Mouse (Mus musculus) thymus, postnatal 0 days (tissue): ENCODE data around the gene Uvrag. TPM values are rescaled to one million over a fixed set of nuclear protein-coding genes. Genes with fewer than 3 reads are reported as not detected.

Experiments used
- DNase-seq: peaks from one replicate; pipeline ENCODE4 v3.0.0-alpha.2; 2015; ENCODE audit warnings: low spot score
- polyA plus RNA-seq: library from polyadenylated mRNA; unstranded; fragments of >200 nt; fragmentation: Nextera tagmentation; extraction: Ambion mirVana; gene quantifications from 2 replicates; pipeline ENCODE4 v1.2.1, GENCODE M21; 2015

Gene Uvrag
- polyA plus RNA-seq, 1 experiment from 2014 or later, result 30.9 TPM

GRCm38 (mm10) chr7:98894768-98895167, 246.2 kb downstream of the Uvrag start:
- no peak for DNase-seq

DNA sequence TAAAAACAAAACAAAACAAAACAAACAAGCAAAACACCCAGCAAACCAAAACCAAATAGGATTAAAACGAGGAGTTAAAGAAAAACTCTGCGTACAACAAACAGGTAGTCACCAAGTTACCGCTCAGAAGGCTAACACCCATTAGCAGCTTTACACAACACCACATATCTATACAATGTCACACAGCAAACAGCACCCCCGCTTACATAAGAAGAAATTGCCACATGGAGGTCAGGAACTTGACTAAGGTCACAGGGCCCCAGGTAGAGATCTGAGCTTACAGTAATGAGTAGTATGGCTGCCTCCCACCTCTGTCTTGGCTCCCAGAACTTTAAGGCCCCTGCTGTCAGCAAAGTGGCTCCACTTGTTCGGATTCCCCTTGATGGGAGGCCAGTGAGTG, 246.6 kb downstream of the Uvrag start:
- no peak for DNase-seq

GRCm38 (mm10) chr7:98893144-98893543, 247.8 kb downstream of the Uvrag start:
- no peak for DNase-seq

DNA sequence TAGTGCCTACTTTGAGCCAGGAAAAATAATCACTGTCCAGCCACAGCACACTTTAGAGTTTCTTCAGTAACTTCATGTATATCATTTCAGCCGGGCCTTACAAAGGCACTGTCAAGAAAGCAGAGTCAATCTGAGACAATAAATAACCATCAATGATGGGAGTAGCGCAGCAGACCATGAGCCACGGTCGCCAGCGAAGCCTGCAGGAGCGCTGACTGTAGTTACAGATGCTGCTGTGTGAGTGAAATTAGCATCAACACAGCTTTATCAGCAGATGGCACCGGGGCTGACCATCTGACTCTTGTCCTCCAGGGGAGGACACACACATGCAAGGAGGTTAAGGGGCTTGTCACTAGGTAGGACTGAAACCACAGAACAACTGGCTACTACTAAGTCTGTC, 251.7 kb downstream of the Uvrag start:
- no peak for DNase-seq

- no peak for DNase-seq
Measured at GRCm38 (mm10) chr7:98888810-98889209, 252.1 kb downstream of the Uvrag start.

GRCm38 (mm10) chr7:98887811-98888261, 253.1 kb downstream of the Uvrag start:
- DNase-seq, result no peak

DNA sequence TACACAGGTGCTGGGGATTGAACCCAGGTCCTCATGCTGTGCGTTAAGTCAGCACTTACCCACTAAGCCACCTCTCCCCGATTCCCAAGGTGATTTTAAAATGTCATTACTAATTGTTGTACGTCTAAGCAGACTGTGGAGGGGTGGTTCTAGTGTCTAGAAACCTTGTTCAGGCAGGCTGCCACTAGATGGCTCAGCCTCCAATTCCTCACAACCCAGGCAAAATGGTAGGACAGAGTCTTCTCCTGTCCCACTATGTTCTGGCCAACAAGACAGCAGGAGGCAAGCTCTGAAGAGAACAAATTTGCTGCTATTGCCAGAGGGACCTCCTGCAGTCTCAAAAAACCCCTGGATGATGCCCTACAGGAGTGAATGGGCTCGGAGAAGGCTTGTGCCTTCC, 259.1 kb downstream of the Uvrag start:
- DNase-seq, result no peak

- DNase-seq, result no peak
Measured at GRCm38 (mm10) chr7:98879176-98879575, 261.8 kb downstream of the Uvrag start.

- no peak for DNase-seq
Measured at GRCm38 (mm10) chr7:98876119-98876518, 264.8 kb downstream of the Uvrag start.

- DNase-seq, result no peak
Measured at GRCm38 (mm10) chr7:98875390-98875990, 265.5 kb downstream of the Uvrag start.

DNA sequence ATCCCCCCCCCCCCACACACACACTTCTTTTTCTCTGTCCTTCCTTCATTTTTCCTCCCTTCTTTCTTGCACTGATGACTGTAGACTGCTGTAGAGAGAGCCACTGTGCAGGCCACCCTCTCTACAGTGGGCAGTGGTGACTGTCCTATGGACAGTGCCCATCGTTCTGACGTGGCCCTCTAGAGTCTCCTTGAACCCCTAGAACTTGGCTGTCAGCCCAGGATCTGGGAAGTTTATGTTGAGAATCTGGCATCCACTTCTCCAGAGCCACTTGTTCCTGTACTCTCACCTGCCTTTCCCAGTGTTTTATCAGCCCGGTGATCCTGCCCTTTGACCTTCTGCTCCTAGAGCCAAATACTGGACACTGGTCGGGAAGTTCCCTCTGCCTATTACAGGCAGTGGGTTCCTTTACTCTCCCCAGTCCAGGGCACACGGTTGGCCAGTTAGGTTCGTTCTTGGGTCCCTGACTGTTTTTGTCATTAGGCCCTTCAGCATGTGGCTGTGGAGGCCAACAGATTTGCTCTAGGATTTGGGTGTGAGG, 266.5 kb downstream of the Uvrag start:
- no peak for DNase-seq

DNA sequence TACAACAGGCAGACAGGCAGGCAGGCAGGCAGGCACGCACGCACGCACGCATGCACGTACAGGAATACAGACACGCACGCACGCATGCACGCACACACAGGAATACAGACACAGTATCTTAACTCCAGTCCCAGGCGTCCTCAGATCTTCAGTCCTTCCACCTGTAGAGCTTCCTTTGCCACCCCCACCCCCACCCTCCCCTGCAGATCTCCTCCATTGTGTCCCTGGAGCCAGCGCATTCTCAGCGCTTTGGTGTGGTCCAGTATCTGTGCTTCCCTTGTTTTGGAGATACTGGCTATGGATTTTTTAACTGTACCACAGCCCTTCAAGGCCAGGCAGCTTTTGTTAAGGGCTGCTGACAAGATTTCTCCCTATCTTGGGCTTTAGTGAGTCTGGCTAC, 267.6 kb downstream of the Uvrag start:
- DNase-seq, result no peak

GRCm38 (mm10) chr7:98871882-98872281, 269.1 kb downstream of the Uvrag start:
- no peak for DNase-seq

- DNase-seq, result no peak
Measured at GRCm38 (mm10) chr7:98870791-98871190, 270.1 kb downstream of the Uvrag start.

GRCm38 (mm10) chr7:98869070-98869469, 271.9 kb downstream of the Uvrag start:
- DNase-seq, result peak; percentile 32

DNA sequence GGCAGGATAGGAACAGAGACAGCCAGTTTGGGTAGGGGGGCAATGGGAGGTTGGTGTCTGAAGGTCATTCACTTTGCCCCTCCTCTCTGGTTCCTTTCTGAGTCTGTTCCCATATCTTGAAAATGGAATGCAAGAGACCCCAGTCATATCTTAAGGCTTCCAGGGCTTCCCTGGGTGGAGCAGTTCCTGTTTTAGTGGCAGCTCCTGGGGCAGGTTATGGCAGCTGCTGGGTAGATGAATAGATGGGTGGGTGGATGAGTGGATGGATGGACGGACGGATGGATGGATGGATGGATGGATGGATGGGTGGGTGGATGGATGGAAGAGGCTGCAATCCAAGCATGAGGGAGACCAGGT, 273.2 kb downstream of the Uvrag start:
- DNase-seq, result no peak

DNA sequence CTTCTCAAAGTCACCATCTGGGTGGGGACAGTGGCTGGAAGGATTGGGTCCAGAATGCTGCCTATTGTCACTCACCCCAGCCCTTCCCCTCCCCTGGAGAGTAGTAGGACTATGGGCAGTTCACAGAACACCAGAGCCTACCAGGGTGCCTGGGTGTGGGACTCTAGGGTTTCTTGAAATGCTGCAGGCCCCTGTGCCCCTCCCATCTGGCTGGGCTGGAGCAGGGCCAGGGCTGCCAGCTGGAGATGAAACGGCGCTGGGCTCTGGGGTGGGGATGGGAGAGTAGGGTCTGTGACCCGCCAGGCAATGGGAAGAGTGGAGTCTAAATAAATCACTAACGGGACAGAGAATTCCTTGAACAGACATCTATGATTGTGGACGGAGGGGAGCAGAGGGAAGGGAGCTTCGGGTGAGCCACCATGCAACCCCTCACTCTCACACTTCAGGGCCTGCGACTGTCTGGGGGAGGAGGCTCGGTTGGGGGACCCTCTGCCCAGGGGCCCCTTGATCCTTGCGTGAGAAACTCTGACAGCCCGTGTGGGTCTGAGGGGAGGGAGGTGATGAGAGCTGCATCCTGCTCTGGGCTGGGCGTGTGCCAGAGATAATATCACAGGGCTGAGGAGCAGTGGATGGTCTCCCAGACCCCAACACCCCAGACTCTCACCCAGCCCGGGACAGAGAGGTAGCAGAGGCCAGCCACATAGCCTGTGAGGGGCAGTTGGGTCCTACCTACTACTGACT, 273.7 kb downstream of the Uvrag start:
- DNase-seq, result no peak

DNA sequence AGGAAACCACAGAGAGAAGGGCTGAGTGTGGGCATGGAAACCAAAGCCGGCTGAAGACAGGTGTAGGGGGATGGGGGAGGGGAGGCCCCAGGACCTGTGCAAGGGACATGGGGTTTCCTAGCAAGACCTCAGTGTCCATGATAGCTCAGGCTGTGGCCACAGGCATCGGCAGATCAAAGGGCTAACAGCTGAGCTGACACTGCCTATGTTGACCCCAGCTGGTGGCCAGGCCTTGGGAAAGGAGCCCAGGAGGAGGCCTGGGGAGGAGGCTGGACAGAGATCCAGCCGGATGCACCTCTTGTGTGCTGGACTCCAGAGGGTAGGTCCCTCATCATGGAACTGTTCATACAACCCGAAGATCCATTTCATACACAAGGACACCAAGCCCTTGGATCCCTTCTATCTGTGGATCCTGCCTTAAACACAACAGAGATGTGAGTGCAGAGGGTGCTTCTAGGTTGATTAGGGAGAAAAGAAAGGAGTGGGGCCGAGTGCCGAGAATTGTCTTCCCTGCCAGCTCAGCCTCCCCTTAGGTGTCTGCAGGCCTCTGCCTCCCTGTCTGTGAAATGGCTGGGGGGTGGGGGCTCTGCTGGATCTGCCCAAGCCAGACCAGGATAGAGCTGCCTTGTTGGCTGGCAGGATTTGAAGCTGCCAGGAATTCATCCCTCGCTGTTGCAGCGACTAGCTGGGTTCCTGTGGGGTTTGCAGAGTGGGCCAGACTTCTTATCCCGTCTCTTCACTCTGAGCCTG, 276.8 kb downstream of the Uvrag start:
- DNase-seq, result no peak

DNA sequence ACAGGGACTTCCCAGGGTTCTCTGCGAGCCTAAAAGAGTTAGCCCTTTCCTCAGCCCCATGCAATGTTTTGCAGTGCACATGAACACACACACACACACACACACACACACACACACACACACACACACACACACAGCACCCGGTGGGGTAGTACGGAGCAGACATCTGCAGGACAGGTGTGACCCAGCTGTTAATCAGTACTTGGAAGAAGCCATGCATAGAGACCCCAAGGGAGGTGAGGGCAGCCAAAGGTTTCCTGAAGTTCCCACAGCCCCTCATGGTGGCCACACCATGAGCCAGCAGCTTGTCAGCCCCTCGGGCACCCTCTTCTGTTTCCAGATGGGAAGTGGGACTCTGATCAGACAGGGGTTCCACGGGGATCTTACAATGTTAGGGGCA, 277.9 kb downstream of the Uvrag start:
- DNase-seq, result no peak

- no peak for DNase-seq
Measured at GRCm38 (mm10) chr7:98861002-98861401, 279.9 kb downstream of the Uvrag start.

GRCm38 (mm10) chr7:98857094-98857493, 283.8 kb downstream of the Uvrag start:
- DNase-seq, result no peak

DNA sequence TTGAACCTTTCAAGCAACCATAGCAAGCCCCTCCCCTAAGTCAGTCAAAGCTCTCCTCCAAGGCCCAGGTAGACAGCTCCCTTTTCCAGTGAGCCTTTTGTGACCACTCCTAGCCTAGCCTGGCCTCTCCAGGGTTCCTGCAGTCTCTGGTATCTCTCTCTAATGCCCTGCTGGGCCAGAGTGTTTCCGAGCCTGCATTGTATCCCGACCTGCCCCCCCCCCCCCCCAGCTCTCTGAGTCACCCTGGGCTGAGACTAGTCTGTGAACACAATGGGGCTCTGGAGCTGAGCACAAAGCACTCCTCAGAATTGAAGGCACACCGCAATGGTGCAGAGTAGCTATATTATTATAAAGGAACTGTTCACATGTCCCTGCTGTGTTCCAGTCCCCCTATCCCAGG, 284.8 kb downstream of the Uvrag start:
- no peak for DNase-seq
